Mouse (Mus musculus) erythroblast, embryonic 14.5 days (primary cell): ENCODE results near the gene Gm6309. TPM values are rescaled to one million over a fixed set of nuclear protein-coding genes. Genes with fewer than 3 reads are reported as not detected.
"Not testable (repeated sequence)": the region's sequence is repeated elsewhere in the genome, so short reads cannot be mapped to it uniquely, and the experiment has no call there.

Source experiments
- H3K27me3 ChIP-seq: 2 replicates; pipeline ENCODE4 v1.6.1; 2012; ENCODE audit warnings: inconsistent platforms; ENCODE audit not compliant: control insufficient read depth
- H3K36me3 ChIP-seq: 2 replicates; pipeline ENCODE4 v1.6.1; 2012; ENCODE audit warnings: mild to moderate bottlenecking, inconsistent platforms; ENCODE audit not compliant: control insufficient read depth
- H3K4me1 ChIP-seq: 2 replicates; pipeline ENCODE4 v1.6.1; 2012; ENCODE audit warnings: inconsistent platforms; ENCODE audit not compliant: control insufficient read depth
- H3K4me3 ChIP-seq: replicated peaks from 2 replicates; pipeline ENCODE3; 2012; ENCODE audit warnings: moderate library complexity, mild to moderate bottlenecking, inconsistent platforms
- H3K9me3 ChIP-seq: 2 replicates; pipeline ENCODE4 v1.6.1; 2012; ENCODE audit warnings: low read length, inconsistent platforms, mixed read lengths; ENCODE audit not compliant: control insufficient read depth
- GATA1 ChIP-seq: IDR thresholded peaks from 2 replicates; pipeline ENCODE4 v1.6.1; 2012; ENCODE audit warnings: low read length, inconsistent platforms, mixed read lengths
- TAL1 ChIP-seq: IDR thresholded peaks from 3 replicates; pipeline ENCODE4 v1.6.1; 2012; ENCODE audit warnings: low read length, inconsistent platforms, mixed read lengths
- polyA plus RNA-seq: library from polyadenylated mRNA; stranded (reverse); fragments of >175 nt; gene quantifications from 2 replicates; pipeline ENCODE4 v1.2.3, GENCODE M21; 2012

The Gm6309 gene
- polyA plus RNA-seq: not detected in 2 replicates

DNA sequence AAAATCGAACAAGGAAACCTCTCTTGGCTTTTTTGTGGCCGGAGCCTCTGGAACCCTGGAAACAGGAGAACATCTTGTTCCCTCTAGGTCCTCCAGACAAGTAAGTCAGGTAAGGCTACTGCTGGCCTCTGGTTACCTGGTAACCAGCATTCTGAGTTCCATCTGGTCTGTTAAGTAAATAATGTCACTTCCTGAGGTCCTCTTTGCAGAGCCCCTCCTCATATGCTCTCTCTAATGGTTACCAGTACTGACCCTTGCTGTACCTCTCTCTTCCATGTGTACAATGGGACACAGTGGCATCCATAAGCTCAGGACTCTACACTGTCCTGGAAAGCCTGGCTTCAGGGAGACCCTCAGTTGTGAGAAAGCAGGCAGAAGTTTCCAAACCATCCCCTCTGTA lies at the start of gene Gm6309:
Gm6309 (minus strand) TSS at position 101 of the 400 bp plus-strand sequence.
- not testable (repeated sequence) for H3K4me3 ChIP-seq, H3K27me3 ChIP-seq, H3K9me3 ChIP-seq, H3K36me3 ChIP-seq, H3K4me1 ChIP-seq

DNA sequence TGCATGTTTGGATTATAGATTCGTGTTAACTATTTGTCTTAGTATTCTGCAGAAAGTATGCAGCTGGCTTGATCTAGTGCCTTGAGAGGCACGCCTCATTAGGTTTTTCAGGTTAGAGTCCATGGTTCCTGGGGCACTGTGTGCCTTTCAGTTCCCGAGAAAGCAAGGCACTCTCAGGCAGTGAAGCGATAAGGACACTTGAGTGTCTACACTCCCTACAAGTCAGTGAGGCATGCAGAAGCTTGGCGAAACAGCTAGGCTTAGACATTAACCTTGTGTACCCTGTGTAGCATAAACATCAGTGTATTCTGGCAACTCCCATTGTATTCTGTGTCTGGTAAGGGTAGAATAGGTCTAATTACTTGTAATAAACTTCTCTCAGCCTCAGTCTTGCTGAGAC lies 35.0 kb upstream of the Gm6309 start:
- no peaks in the 10 kb centered on the region for H3K27me3 ChIP-seq
- no peak overlapping the region for H3K4me3 ChIP-seq
- no peak for TF ChIP-seq GATA1
- TF ChIP-seq TAL1: no peak
- no peaks in the 10 kb centered on the region for H3K4me1 ChIP-seq
- peaks cover 3% of the 10 kb centered on the region for H3K9me3 ChIP-seq
- peaks cover 84% of the 10 kb centered on the region for H3K36me3 ChIP-seq

DNA sequence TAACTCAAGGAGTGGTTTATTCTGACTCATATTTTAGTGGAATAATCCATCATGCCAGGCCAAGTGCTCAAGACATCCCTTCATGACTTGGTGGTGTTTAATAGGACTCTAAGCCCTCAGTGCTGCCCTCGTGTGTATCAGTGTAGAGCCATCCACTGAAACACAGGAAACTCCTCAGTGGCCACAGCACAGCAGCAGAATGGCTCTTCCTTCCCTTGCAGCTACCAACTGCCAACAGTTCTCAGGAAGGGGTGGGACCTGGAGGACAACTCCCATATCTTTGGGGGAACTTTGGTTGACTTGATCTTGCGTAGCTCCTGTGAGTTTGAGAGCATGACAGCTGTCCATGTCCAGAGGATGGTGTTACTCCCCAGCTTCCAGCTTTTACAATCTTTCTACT lies 33.4 kb upstream of the Gm6309 start:
- Histone ChIP-seq H3K4me1 (no peaks in the 10 kb centered on the region), H3K36me3 (peaks cover 69% of the 10 kb centered on the region), H3K4me3 (no peak overlapping the region), H3K27me3 (no peaks in the 10 kb centered on the region), H3K9me3 (peaks cover 3% of the 10 kb centered on the region)
- TF ChIP-seq TAL1: no peak

DNA sequence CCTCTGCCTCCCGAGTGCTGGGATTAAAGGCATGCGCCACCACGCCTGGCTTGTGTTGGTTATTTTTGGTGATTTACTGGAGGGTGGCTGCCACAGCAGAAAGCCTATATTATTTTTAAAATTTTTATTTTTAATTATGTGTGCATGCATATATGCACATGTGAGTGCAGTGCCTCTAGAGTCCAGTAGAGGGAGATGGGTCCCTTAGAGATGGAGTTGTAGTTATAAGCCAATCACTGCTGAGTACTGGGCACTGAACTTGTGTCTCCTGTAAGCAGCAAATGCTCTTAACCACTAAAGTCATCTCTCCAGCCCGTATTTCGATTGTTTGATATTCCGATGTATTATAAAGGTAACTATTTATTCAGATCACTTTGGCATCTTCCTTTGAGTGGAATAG lies 30.1 kb upstream of the Gm6309 start:
- H3K9me3 ChIP-seq: peaks cover 3% of the 10 kb centered on the region
- H3K4me3 ChIP-seq: no peak overlapping the region
- no peaks in the 10 kb centered on the region for H3K27me3 ChIP-seq
- peaks cover 36% of the 10 kb centered on the region for H3K36me3 ChIP-seq
- TF ChIP-seq TAL1 (no peak), GATA1 (no peak)
- H3K4me1 ChIP-seq: no peaks in the 10 kb centered on the region

DNA sequence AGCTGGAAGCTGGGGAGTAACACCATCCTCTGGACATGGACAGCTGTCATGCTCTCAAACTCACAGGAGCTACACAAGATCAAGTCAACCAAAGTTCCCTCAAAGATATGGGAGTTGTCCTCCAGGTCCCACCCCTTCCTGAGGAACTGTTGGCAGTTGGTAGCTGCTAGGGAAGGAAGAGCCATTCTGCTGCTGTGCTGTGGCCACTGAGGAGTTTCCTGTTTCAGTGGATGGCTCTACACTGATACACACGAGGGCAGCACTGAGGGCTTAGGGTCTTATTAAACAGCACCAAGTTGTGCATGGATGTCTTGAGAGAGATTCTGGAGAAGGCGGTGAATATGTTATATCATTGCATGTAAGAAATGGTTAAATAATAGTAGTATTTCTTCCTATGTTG lies 29.0 kb upstream of the Gm6309 start:
- Histone ChIP-seq H3K4me1 (no peaks in the 10 kb centered on the region), H3K27me3 (no peaks in the 10 kb centered on the region)

DNA sequence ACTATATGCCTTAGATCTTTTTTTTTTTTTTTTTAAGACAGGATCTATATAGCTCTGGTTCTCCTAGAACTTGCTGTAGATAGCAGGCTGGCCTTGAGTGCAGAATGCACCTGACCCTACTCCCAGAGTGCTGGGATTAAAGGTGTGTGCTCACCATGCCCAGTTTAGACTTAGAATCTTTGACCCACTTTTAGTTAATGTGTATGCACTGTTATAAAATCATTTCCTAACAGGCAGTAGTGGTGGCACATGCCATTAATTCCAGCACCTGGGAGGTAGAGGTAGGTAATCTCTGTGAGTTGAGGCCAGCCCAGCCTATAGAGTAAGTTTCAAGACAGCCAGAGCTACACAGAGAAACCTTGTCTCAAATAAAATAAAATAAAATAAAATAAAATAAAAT lies 28.6 kb upstream of the Gm6309 start:
- H3K4me3 ChIP-seq: no peak overlapping the region
- TF ChIP-seq GATA1: no peak
- TF ChIP-seq TAL1: no peak
- H3K9me3 ChIP-seq: peaks cover 3% of the 10 kb centered on the region
- H3K36me3 ChIP-seq: peaks cover 20% of the 10 kb centered on the region
- no peaks in the 10 kb centered on the region for H3K27me3 ChIP-seq
- H3K4me1 ChIP-seq: no peaks in the 10 kb centered on the region

More for the DNA sequence above, 29.0 kb upstream of the Gm6309 start:
- no peak overlapping the region for H3K4me3 ChIP-seq
- TF ChIP-seq GATA1: no peak
- TF ChIP-seq TAL1: no peak
- H3K36me3 ChIP-seq: peaks cover 25% of the 10 kb centered on the region
- peaks cover 3% of the 10 kb centered on the region for H3K9me3 ChIP-seq

DNA sequence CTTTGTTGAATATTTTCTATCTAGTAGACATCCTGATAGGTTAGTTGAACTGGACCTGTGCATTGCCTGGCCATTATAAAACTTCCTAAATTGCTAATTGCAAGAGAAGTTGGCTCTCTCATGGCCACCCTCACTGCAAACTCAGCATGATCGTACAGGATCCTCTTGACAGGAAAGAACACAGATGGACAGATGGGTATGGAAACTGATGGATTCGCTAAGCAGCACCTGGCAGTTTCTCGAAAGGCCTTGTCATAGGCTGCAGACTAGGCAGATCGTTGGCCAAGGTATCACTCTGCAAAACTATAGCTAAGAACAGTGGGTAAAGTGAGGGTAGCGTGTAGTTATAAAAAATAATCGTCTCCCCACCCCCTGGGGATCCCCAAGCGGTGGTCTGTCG lies 22.8 kb upstream of the Gm6309 start:
- Histone ChIP-seq H3K27me3 (no peaks in the 10 kb centered on the region), H3K36me3 (no peaks in the 10 kb centered on the region), H3K4me3 (no peak overlapping the region), H3K9me3 (no peaks in the 10 kb centered on the region), H3K4me1 (no peaks in the 10 kb centered on the region)
- TF ChIP-seq TAL1 (no peak), GATA1 (no peak)

DNA sequence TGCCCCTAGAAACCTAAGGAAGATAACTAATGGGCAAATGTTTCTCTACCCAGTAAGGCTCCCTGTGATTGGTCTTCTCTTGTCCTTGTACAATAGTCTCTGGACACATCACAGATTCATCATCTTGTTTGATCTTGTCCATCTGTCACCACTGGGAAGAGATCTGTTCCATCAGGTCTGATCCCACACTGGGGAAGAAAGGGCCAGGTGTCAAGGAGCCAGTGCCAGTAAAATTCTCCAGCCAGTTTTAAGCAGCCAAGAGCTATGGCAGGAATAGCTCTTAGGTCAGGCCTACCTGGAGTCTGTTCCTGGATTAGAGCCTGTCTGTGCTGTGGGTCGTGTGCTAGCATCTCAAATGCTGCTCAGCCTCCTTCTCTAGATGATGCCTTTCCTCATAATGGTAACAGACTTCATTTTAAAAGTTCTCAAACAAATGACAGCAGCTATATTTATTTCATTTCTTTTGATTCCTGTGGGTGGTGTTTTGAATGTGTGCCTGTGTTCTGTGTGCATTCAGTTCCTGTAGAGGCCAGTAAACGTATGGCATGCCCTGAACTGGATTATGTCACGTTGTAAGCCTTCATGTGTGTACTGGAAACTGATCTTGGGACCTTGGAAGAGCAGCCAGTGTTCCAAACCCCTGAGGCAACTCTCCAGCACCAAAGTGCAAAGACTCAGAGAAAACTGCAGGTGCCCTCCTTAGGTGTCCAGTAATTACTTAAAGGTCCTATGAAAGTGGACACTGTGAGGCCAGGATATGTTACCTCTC lies 20.2 kb upstream of the Gm6309 start:
- H3K36me3 ChIP-seq: no peaks in the 10 kb centered on the region
- no peak overlapping the region for H3K4me3 ChIP-seq
- TF ChIP-seq GATA1 (no peak), TAL1 (no peak)
- H3K27me3 ChIP-seq: no peaks in the 10 kb centered on the region
- no peaks in the 10 kb centered on the region for H3K9me3 ChIP-seq
- H3K4me1 ChIP-seq: no peaks in the 10 kb centered on the region

DNA sequence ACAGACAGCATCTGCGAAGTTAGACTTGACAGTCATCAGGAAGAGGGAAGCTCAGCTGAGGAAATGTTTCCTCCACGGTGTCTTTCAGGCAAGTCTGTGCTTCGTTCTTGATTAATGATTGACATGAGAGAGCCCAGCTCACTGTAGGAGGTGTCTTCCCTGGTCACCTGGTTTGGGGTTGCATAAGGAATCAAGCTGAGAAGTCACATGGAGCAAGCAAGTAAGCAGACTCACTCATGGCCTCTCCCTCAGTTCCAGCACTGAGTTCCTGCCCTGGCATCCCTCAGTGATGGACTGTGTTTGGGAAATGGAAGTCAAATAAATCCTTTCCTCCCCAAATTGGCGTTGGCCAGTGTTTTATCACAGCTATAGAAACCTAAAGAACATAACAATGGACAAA lies 19.6 kb upstream of the Gm6309 start:
- no peaks in the 10 kb centered on the region for H3K4me1 ChIP-seq
- H3K4me3 ChIP-seq: no peak overlapping the region
- no peaks in the 10 kb centered on the region for H3K36me3 ChIP-seq
- no peaks in the 10 kb centered on the region for H3K27me3 ChIP-seq
- H3K9me3 ChIP-seq: no peaks in the 10 kb centered on the region
- TF ChIP-seq GATA1 (no peak), TAL1 (no peak)

DNA sequence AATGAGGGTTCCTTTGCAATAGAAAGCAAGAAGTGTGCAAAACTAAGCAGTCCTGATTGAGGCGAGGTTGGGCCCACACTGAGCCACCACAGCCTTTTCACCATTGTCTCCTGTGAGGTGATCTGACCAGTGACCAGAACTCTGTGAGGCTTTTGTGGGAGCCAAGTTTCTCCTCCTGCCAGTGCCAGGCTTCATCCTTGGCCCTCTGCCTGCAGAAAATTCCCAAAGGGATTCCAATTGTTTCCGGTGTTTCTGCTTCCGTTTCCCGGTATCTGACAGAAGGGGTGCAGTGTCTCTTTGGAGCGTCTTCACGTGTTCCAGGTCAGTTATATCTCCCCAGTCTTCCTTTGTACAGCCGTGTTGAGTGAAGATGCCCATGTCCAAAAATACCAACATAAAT lies 18.2 kb upstream of the Gm6309 start:
- no peaks in the 10 kb centered on the region for H3K9me3 ChIP-seq
- no peaks in the 10 kb centered on the region for H3K4me1 ChIP-seq
- TF ChIP-seq TAL1: no peak
- no peak for TF ChIP-seq GATA1
- H3K4me3 ChIP-seq: no peak overlapping the region
- H3K27me3 ChIP-seq: no peaks in the 10 kb centered on the region
- no peaks in the 10 kb centered on the region for H3K36me3 ChIP-seq
